Mouse (Mus musculus) ovary, postnatal 10 days (tissue): ENCODE results near the gene Foxp4.

Experiments used
- DNase-seq: peaks from one replicate; pipeline ENCODE4 v3.0.0; 2022; ENCODE audit warnings: low spot score

Foxp4 gene

DNA sequence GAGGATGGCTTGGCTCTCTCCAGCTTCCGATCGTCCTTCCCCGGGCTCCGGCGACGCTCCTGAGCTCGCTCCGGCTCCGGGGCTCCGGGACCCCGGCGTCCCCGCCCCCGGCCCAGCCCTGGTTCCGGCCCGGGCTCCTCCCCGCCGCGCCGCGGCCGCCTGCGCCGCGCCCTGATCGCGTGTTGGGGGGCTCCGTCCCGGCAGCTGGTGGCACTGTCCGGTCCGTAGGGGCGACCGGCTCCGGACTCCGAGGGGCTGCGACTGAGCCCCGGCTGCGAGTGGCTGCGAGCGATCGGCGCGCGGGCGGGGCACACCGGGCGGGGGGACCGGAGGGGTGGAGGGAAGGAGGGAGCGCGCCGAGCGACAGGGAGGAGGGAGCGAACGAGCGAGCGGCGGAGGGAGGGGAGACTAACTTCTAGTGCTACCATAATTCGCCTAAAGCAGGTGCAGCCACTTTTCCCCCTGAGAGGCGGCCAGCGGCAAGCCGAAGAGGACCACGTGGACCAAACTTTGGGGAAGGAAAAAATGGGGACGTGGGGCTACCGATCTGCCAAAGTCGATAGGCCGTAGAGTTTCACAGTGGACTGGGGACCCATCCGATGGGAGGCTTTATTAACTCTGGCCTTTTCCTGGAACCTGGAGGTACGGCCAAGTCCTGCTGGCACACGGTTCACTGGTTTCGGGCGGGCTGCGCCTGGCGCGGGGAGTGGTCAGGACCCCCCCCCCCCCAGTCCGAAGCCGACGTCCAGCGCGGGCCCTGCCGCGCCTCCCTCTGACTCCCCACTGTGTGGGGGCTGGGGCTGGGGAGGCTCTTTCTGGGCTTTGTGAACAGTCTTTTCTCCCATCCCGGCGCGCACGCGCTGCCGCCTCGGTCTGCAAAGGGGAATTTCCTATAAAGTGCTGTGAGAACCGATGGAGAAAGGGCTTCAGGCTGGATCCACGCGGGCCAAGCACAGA is at the start of gene Foxp4:
Gene Foxp4 (minus strand): TSS at position 263 of the 957 bp plus-strand sequence.
- DNase-seq: peak; percentile 69

GRCm38 (mm10) chr17:47973563-47974472 is 49.4 kb upstream of the Foxp4 start:
- peak; percentile 56 for DNase-seq

DNA sequence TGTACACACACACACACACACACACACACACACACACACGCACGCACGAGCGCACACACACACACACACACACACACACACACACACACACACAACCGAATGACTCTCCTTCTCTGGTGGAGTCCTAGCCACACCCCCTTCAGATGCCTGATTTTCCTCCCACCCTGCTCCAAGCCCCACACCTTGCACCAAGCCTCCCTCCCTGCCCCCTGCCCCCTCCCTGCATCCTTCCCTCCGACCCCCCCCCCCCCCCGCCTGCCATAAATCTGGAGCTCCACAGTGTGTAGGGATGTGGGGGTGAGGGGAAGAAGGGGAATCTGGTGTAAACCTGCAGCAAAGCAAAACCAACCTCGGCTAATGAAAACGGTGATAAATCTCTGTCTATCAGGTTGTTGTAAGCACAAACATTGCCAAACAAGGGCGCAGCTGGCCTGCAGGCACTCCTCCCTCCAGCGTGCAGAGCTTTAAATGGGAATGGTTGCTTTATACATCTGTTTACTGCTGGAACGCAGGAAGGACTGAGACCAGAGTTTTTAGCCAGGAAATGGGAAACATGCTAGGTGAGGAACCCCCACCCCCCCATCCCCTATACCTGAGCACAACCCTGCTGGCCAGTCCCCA is 41.5 kb upstream of the Foxp4 start:
- no peak for DNase-seq

DNA sequence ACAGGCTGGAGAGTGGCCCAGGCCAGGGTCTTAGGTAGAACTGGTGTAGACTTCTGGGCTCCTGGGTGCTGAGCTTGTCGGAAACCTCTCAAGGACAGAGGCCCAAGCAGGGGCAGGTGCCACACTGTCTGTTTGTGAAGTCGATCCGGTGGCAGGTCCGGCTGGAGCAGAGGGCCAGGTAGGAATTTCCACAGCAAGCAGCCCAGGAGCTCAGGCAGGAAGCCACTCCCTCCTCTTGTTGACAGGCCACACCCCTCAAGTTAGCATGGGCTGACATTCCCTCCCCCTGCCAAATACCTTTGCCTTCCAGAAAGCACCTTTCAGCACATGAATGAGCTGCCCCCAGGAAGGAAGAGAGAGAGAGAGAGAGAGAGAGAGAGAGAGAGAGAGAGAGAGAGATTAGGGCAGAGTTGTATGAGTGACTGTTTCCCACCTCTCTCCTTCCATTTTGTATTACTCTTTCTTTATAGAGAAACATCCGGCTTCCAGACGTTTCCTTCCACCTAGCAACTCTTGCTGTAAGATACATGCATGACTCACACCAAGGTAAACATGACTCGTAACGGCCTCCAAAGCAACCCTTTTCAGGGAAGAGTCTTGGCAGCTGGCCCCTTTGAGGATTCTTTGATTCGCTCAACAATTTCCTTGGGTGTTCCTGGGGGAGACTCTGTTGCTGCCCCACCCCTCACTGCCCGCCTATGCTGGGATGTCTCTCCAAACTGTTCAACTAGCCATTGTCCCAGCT is 33.8 kb upstream of the Foxp4 start:
- DNase-seq: no peak

- no peak for DNase-seq
Measured at GRCm38 (mm10) chr17:47956486-47956885, 32.0 kb upstream of the Foxp4 start.

- DNase-seq: no peak
Measured at GRCm38 (mm10) chr17:47955054-47955741, 30.8 kb upstream of the Foxp4 start.

- no peak for DNase-seq
Measured at GRCm38 (mm10) chr17:47953231-47953630, 28.8 kb upstream of the Foxp4 start.

DNA sequence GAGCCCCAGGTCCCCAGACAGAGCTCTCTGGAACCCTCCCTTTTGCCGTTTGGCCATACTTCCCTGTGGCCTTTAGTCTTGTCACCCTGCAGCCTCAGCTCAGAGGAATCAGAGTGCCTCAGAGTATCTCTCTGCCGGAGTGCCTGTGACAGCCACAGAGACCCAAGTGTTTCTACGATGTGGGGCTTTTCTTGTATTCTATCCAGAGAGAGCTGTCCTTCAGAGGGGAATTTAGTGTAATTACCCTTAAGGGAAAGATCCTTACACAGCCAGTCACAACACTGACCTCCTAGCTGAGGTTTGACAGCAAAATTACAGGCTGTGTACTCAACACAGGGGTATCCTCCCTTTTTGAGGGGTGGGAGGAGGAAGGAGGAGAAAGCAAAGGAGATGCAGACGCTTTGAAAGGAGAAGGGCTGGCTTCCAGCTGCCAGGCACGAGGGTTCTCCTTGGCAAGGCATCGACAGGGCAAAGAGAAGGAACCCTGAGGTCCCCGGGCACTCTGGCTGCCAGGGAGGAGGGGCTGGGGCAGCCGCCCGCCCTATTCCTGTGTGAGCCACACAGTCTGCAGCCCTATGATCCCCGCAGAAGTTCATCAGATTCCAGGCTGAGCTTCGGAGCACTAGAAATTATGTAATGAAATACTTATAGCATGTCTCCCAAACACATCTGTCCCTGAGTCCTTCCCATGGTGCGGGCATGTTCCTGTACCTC is 28.1 kb upstream of the Foxp4 start:
- no peak for DNase-seq

DNA sequence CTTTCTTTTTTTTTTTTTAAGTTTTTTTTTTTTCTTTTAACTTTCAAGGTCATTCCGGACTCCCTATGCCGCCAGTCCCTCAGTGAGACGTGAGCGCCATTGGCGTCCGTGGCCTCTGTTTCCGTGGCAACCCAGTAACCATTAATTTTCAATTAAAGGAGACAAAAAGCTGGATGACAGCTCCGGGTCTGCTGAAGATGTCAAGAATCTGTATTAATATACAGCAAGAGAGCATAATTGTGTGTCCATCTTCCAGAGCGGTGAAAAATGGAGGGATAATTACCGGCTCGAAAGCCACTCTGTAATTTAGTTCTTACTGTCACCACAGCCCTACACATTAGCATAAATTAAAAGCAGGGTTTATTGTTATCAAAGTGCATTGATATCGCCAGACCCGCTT is 27.0 kb upstream of the Foxp4 start:
- no peak for DNase-seq

DNA sequence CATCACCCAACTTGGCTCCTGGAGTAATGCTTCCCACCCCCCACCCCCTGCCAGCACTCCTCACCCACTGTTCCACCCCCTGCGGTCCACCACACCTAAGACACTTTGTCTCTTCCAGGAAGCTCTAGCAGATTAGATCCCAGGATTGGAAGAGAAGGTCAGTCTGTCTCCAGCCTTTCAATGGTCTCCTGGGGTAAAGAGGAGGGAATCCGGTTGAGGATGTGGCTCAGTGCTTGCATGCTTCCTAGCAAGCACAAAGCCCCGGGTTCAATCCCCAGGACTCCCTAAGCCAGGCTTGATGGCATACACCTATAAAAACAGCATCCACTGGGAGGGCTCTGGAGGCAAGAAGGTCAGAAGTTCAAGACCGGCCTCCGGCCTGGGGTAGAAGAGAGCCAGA is 26.4 kb upstream of the Foxp4 start:
- DNase-seq: no peak

- no peak for DNase-seq
Measured at GRCm38 (mm10) chr17:47949441-47949840, 25.0 kb upstream of the Foxp4 start.

- no peak for DNase-seq
Measured at GRCm38 (mm10) chr17:47948753-47949152, 24.3 kb upstream of the Foxp4 start.

GRCm38 (mm10) chr17:47946921-47947420 is 22.5 kb upstream of the Foxp4 start:
- DNase-seq: no peak

DNA sequence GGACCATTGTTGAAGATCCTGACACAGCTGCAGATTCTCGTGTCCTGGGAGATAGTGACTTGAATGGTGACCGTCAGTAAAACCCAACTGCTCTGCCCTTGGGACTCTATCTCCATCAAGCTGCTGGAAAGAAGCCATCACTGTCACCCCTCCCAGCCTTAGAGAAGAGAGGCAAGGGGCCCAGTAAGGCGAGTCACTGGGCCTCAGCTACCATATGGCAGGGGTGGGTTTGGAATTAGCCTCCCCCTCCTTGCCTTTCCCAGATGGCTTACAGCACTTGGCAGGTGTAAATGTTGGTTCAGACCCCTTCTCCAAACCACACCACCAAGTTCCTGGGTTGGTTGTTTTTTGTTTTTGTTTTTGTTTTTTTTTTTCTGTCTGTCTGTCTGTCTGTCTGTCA is 21.7 kb upstream of the Foxp4 start:
- no peak for DNase-seq

- DNase-seq: no peak
Measured at GRCm38 (mm10) chr17:47943103-47943870, 18.8 kb upstream of the Foxp4 start.

DNA sequence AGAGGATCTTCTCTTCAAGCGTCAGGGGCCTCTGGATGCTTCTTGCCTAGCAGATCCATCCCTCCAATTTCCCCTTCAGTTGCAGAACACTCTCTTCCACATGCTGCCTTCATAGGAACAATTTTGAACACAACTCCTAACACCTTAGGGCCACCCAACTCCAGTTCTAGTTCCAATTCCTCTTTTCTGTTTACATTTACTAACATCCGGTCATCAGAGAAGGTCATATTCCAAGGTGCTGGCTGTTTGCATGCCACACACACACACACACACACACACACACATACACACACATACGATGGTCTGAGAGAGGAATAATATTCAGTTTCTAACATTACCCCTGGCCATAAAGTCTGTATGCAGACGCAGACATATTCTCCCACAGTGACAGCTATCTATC is 17.6 kb upstream of the Foxp4 start:
- DNase-seq: no peak

DNA sequence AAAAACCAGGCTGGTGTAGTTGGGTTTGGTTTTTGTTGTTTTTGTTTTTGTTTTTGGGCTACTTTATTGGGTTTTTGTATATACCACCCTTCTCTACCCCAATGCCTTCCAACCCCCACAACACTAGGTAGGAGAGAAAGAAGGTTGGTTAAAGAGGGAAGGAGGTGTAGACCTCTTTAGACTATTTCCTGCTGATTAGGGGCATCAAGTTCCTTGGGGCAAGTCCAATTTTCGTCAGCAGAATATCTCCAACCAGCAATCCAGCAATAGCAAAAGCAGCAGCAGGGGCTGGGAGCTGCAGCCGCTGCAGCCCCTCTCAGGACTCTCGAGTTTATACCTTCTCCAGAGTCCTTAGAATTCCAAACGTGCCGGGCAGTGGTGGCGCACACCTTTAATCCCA is 14.4 kb upstream of the Foxp4 start:
- DNase-seq: no peak

GRCm38 (mm10) chr17:47937926-47938600 is 13.6 kb upstream of the Foxp4 start:
- DNase-seq: no peak

DNA sequence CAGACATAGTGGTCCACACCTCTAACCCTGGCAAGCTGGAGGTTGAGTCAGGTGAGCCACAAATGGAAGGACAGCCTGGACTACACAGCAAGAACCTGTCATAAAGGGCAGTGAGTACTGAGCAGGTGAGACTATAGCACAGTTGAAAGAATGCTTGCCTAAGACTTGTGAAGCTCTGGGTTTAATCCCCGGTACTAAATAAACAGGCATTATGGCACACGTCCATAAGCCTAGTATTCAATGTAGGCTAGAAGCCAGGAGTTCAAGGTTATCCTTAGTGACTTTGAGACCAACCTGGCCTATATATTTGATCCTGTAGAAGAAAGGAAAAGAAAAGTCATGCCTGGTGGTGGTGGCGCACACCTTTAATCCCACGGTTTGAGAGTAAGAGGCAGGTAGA is 12.1 kb upstream of the Foxp4 start:
- no peak for DNase-seq
